Mouse (Mus musculus) cortical plate, adult 2 months (tissue): ENCODE measurements around the gene Zmiz2.

Source experiments
- CTCF ChIP-seq: fragments of 200-500 bp; IDR thresholded peaks from 2 replicates; pipeline ENCODE4 v1.5.1; 2011; ENCODE audit warnings: mild to moderate bottlenecking, control low read depth, low read length; ENCODE audit not compliant: insufficient read depth; ENCODE audit errors: extremely low read depth
- POLR2A ChIP-seq: fragments of 200-500 bp; IDR thresholded peaks from 2 replicates; pipeline ENCODE4 v1.6.1; 2011; ENCODE audit warnings: mild to moderate bottlenecking, low read length, control low read depth; ENCODE audit not compliant: insufficient read depth; ENCODE audit errors: extremely low read depth

- TF ChIP-seq CTCF (no peak), POLR2A (no peak)
These were observed 28.6 kb downstream of the Zmiz2 start for GRCm38 (mm10) chr11:6417490-6417889.
